Mouse (Mus musculus) heart, embryonic 11.5 days (tissue): ENCODE measurements around the gene Ndufs1. TPM values are rescaled to one million over a fixed set of nuclear protein-coding genes. Genes with fewer than 3 reads are reported as not detected.
"Not testable (repeated sequence)": the region's sequence is repeated elsewhere in the genome, so short reads cannot be mapped to it uniquely, and the experiment has no call there.

ENCODE experiments used
- ATAC-seq: fragments of 200-750 bp; cut with Nextera tagmentation; replicated peaks from 2 replicates; pipeline ENCODE4 v1.8.0; 2017; ENCODE audit warnings: moderate library complexity; ENCODE audit not compliant: insufficient number of reproducible peaks, low FRiP score, low TSS enrichment
- H3K27ac ChIP-seq: fragments of 300-500 bp; sonication (generic); 2 replicates; pipeline ENCODE4 v1.5.1; 2014; ENCODE audit warnings: mild to moderate bottlenecking, low read depth, low read length
- H3K27me3 ChIP-seq: fragments of 300-500 bp; sonication (generic); 2 replicates; pipeline ENCODE4 v1.6.1; 2014; ENCODE audit warnings: mild to moderate bottlenecking, low read length, mixed read lengths; ENCODE audit not compliant: control insufficient read depth, insufficient read depth
- H3K36me3 ChIP-seq: fragments of 300-500 bp; sonication (generic); 2 replicates; pipeline ENCODE4 v1.6.1; 2014; ENCODE audit warnings: mild to moderate bottlenecking, low read length, moderate library complexity, mixed read lengths; ENCODE audit not compliant: control insufficient read depth, insufficient read depth
- H3K4me1 ChIP-seq: fragments of 300-500 bp; sonication (generic); 2 replicates; pipeline ENCODE4 v1.6.1; 2014; ENCODE audit warnings: low read length; ENCODE audit not compliant: control insufficient read depth, insufficient read depth
- H3K4me2 ChIP-seq: fragments of 300-500 bp; sonication (generic); 2 replicates; pipeline ENCODE4 v1.6.1; 2014; ENCODE audit warnings: mild to moderate bottlenecking, moderate library complexity
- H3K4me3 ChIP-seq: fragments of 300-500 bp; sonication (generic); 2 replicates; pipeline ENCODE4 v1.5.1; 2014; ENCODE audit warnings: low read depth, low read length
- H3K9ac ChIP-seq: fragments of 300-500 bp; sonication (generic); 2 replicates; pipeline ENCODE4 v1.6.1; 2014; ENCODE audit warnings: mild to moderate bottlenecking, low read depth, low read length, moderate library complexity
- H3K9me3 ChIP-seq: fragments of 300-500 bp; sonication (generic); replicated peaks from 2 replicates; pipeline ENCODE4 v1.6.1; 2016; ENCODE audit warnings: low read length; ENCODE audit not compliant: control insufficient read depth
- WGBS: fragments of 180-500 bp; shearing (Covaris S2); extraction: QIAGEN DNeasy Blood & Tissue Kit; methylation state at CpG from one replicate; pipeline ENCODE4 v1.1.7; 2014; ENCODE audit not compliant: insufficient replicate concordance; 5-methylcytosine and 5-hydroxymethylcytosine counted together
- polyA plus RNA-seq: library from polyadenylated mRNA; unstranded; fragments of >200 nt; fragmentation: Nextera tagmentation; extraction: Ambion mirVana; gene quantifications from 2 replicates; pipeline ENCODE4 v1.2.1, GENCODE M21; 2014

Ndufs1 gene
- polyA plus RNA-seq, 1 experiment from 2014 or later = 285 TPM

DNA sequence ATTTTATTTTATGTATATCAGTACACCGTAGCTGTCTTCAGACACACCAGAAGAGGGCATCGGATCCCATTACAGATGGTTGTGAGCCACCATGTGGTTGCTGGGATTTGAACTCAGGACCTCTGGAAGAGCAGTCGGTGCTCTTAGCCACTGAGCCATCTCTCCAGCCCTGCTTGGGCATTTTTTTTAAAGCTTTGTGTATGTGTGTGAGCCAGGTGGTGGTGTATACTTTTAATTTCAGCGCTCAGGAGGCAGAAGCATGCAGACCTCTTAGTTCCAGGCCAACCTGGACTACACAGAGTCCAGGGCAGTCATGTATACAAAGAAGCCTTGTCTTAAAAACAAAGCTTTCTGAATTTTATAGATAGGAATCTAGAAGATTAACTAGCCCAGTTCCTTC, 3.9 kb upstream of the Ndufs1 start:
- not testable (repeated sequence) for ATAC-seq, H3K27me3 ChIP-seq, H3K9ac ChIP-seq, H3K4me3 ChIP-seq, H3K27ac ChIP-seq, H3K9me3 ChIP-seq, H3K4me2 ChIP-seq
- H3K36me3 ChIP-seq = peaks cover 15% of the 10 kb centered on the region; the same call in 1 of the 2 replicates
- H3K4me1 ChIP-seq = peaks cover 10% of the 10 kb centered on the region
- WGBS = 59% methylated on average over 4 of the region's 4 CpGs

GRCm38 (mm10) chr1:63180122-63180521, 3.5 kb upstream of the Ndufs1 start:
- H3K9ac ChIP-seq = no peak overlapping the region
- peaks cover 15% of the 10 kb centered on the region; the same call in 1 of the 2 replicates for H3K36me3 ChIP-seq
- no peaks in the 10 kb centered on the region for H3K27me3 ChIP-seq
- WGBS = 92% methylated on average over 4 of the region's 4 CpGs
- no peaks in the 10 kb centered on the region for H3K9me3 ChIP-seq
- no peak overlapping the region for H3K27ac ChIP-seq
- H3K4me3 ChIP-seq = no peak overlapping the region
- ATAC-seq = no peak
- peaks cover 15% of the 10 kb centered on the region for H3K4me1 ChIP-seq
- H3K4me2 ChIP-seq = no peak overlapping the region

- no peak for ATAC-seq
- Histone ChIP-seq H3K27ac (no peak overlapping the region), H3K27me3 (no peaks in the 10 kb centered on the region), H3K4me3 (peak overlapping the region; percentile 96), H3K9ac (no peak overlapping the region; the same call in 1 of the 2 replicates), H3K4me1 (peaks cover 20% of the 10 kb centered on the region), H3K9me3 (no peaks in the 10 kb centered on the region), H3K36me3 (peaks cover 15% of the 10 kb centered on the region; the same call in 1 of the 2 replicates), H3K4me2 (peak overlapping the region; percentile 84)
- WGBS = 78% methylated on average over 3 of the region's 3 CpGs
Observed at GRCm38 (mm10) chr1:63178308-63178707, 1.7 kb upstream of the Ndufs1 start.

DNA sequence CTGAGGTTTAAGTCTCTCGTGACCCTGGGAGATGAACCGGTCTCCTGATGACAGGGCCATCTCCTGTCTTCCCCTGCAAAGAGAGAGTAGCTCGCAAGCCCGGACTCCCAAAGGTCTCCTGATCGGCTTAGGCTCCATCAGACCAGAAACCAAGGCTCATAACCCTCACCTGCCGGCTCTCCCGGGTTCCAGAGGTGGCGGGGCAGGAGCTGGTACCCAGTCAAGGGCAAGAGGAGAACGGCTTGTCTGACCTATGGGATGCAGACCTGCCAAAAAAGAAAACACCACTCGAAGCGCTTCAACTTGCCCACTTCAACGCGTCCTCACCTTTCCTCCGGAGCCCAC, 402 bp downstream of the Ndufs1 start:
- peaks cover 20% of the 10 kb centered on the region for H3K4me1 ChIP-seq
- ATAC-seq = peak; percentile 18; the same call in 1 of the 2 replicates
- H3K36me3 ChIP-seq = peaks cover 18% of the 10 kb centered on the region; the same call in 1 of the 2 replicates
- H3K4me2 ChIP-seq = peak overlapping the region; percentile 84
- H3K27me3 ChIP-seq = no peaks in the 10 kb centered on the region
- peak overlapping the region; percentile 98 for H3K9ac ChIP-seq
- 0% methylated on average over 14 of the region's 14 CpGs for WGBS
- no peaks in the 10 kb centered on the region for H3K9me3 ChIP-seq
- H3K27ac ChIP-seq = peak overlapping the region; percentile 89
- H3K4me3 ChIP-seq = peak overlapping the region; percentile 96

GRCm38 (mm10) chr1:63175853-63176252, 780 bp downstream of the Ndufs1 start:
- Histone ChIP-seq H3K4me3 (peak overlapping the region; percentile 96), H3K27me3 (no peaks in the 10 kb centered on the region), H3K4me2 (peak overlapping the region; percentile 84), H3K36me3 (peaks cover 18% of the 10 kb centered on the region; the same call in 1 of the 2 replicates), H3K9ac (peak overlapping the region; percentile 98), H3K9me3 (no peaks in the 10 kb centered on the region), H3K4me1 (peaks cover 20% of the 10 kb centered on the region), H3K27ac (peak overlapping the region; percentile 89)
- WGBS = 6% methylated on average over 11 of the region's 11 CpGs
- no peak for ATAC-seq

GRCm38 (mm10) chr1:63168638-63169037, 8.0 kb downstream of the Ndufs1 start:
- Histone ChIP-seq H3K27ac (no peak overlapping the region), H3K9me3 (no peaks in the 10 kb centered on the region), H3K9ac (no peak overlapping the region), H3K4me2 (no peak overlapping the region), H3K27me3 (no peaks in the 10 kb centered on the region), H3K36me3 (peaks cover 25% of the 10 kb centered on the region), H3K4me3 (no peak overlapping the region), H3K4me1 (no peaks in the 10 kb centered on the region)
- ATAC-seq = no peak
- WGBS = 74% methylated on average over 2 of the region's 2 CpGs

- no peak overlapping the region for H3K27ac ChIP-seq
- H3K4me3 ChIP-seq = no peak overlapping the region
- no peak overlapping the region for H3K9ac ChIP-seq
- H3K9me3 ChIP-seq = no peaks in the 10 kb centered on the region
- no peaks in the 10 kb centered on the region for H3K27me3 ChIP-seq
- ATAC-seq = no peak
- WGBS = 93% methylated on average over 13 of the region's 13 CpGs
- no peak overlapping the region for H3K4me2 ChIP-seq
- no peaks in the 10 kb centered on the region for H3K4me1 ChIP-seq
- peaks cover 16% of the 10 kb centered on the region for H3K36me3 ChIP-seq
Observed at GRCm38 (mm10) chr1:63140231-63140630, 36.4 kb downstream of the Ndufs1 start.

DNA sequence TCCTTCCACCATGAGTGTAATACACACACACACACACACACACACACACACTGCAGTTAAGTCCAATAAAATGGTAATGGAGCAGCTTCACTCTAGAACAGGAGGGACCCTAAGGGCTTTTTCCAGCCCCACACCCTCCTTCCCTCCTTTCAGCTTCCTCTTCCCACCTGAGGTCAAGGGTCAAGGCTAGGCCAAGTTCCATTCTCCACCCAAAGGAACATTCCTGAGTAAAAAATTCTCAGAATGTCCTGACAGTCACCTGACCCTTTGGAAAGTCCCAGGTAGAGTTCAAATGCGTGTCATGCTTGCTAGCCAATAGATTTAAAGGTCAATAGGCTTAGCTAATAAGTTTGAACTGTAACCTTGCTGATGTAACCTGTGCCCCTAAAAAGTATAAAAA, 38.0 kb downstream of the Ndufs1 start:
- not testable (repeated sequence) for H3K27ac ChIP-seq, H3K4me2 ChIP-seq, H3K27me3 ChIP-seq, H3K4me1 ChIP-seq, H3K4me3 ChIP-seq, H3K9ac ChIP-seq, ATAC-seq, H3K9me3 ChIP-seq
- WGBS = 92% methylated on average over 1 of the region's 1 CpGs
- H3K36me3 ChIP-seq = peaks cover 14% of the 10 kb centered on the region

DNA sequence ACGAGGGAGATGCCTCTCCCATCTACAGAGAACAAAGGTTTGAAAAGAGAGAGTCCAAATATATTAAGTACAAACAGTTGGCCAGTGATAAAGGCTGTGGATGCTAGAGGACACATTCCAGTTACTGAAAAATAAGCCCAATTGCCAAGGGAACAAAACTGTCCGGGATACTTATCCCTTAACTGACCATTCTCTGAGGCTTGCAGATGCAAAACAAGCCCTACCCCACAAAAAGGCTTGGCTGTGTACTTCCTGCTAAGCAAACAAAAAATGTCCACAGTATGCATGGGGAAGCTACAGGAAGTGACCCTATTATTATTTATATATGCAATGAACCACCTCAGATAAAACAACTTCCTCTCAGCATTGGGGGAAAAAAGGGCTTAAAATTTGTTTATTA, 38.7 kb downstream of the Ndufs1 start:
- no peak for ATAC-seq
- Histone ChIP-seq H3K9me3 (no peaks in the 10 kb centered on the region), H3K36me3 (peaks cover 10% of the 10 kb centered on the region), H3K4me1 (no peaks in the 10 kb centered on the region), H3K27ac (no peak overlapping the region), H3K4me2 (no peak overlapping the region), H3K27me3 (no peaks in the 10 kb centered on the region), H3K9ac (no peak overlapping the region), H3K4me3 (no peak overlapping the region)
- WGBS = 89% methylated on average over 2 of the region's 2 CpGs
